Mouse (Mus musculus) C2C12 (cell line): ENCODE results near the gene Etnppl. TPM values are rescaled to one million over a fixed set of nuclear protein-coding genes. Genes with fewer than 3 reads are reported as not detected.

Source experiments
- H3K27me3 ChIP-seq: one replicate; pipeline ENCODE4 v1.6.1; 2011; ENCODE audit not compliant: control insufficient read depth, insufficient read depth, insufficient read length
- H3K36me3 ChIP-seq: one replicate; pipeline ENCODE4 v1.6.1; 2011; ENCODE audit not compliant: control insufficient read depth, insufficient read depth
- H3K4me3 ChIP-seq: one replicate; pipeline ENCODE4 v1.5.1; 2011; ENCODE audit warnings: mild to moderate bottlenecking, control low read depth; ENCODE audit not compliant: poor library complexity, insufficient read depth, severe bottlenecking
- H3K79me2 ChIP-seq: one replicate; pipeline ENCODE4 v1.6.1; 2011; ENCODE audit not compliant: control insufficient read depth, insufficient read depth
- H3K79me3 ChIP-seq: one replicate; pipeline ENCODE4 v1.6.1; 2011; ENCODE audit warnings: low read depth, control low read depth
- H3ac ChIP-seq: one replicate; pipeline ENCODE3; 2011; ENCODE audit warnings: low read depth; ENCODE audit not compliant: control insufficient read depth, insufficient read length
- CEBPB ChIP-seq: IDR thresholded peaks from one replicate; pipeline ENCODE4 v1.6.1; 2011; ENCODE audit warnings: low read depth, mild to moderate bottlenecking, control low read depth, moderate library complexity
- CTCF ChIP-seq: IDR thresholded peaks from one replicate; pipeline ENCODE4 v1.5.1; 2011; ENCODE audit not compliant: control insufficient read depth, insufficient read depth, insufficient read length
- FOSL1 ChIP-seq: IDR thresholded peaks from one replicate; pipeline ENCODE4 v1.8.0; 2011; ENCODE audit warnings: mild to moderate bottlenecking, low read length; ENCODE audit not compliant: poor library complexity, insufficient read depth, severe bottlenecking
- MAX ChIP-seq: IDR thresholded peaks from one replicate; pipeline ENCODE4 v1.6.1; 2011; ENCODE audit warnings: mild to moderate bottlenecking, control low read depth
- MYOD1 ChIP-seq: IDR thresholded peaks from one replicate; pipeline ENCODE4 v1.6.1; 2011; ENCODE audit warnings: low read depth; ENCODE audit not compliant: control insufficient read depth, insufficient read length
- MYOG ChIP-seq: IDR thresholded peaks from one replicate; pipeline ENCODE4 v1.6.1; 2011; ENCODE audit not compliant: control insufficient read depth, insufficient read length; ENCODE audit errors: extremely low read depth
- USF1 ChIP-seq: IDR thresholded peaks from one replicate; pipeline ENCODE4 v1.6.1; 2011; ENCODE audit warnings: low read depth, mild to moderate bottlenecking, control low read depth, moderate library complexity
- long read RNA-seq, 2 experiments: library from polyadenylated mRNA; unstranded; transcript quantifications; one replicate each; pipeline ENCODE4 v2.0.0; 2019 to 2020
- polyA plus RNA-seq: library from polyadenylated mRNA; unstranded; fragments of >200 nt; fragmentation: generic; extraction: Trizol; gene quantifications from one replicate; pipeline ENCODE4 v1.2.1, GENCODE M21; 2012; ENCODE audit warnings: missing spikeins

Gene Etnppl
- polyA plus RNA-seq, result 0.01 TPM
- long read RNA-seq, experiment 1, result 0 reads
- long read RNA-seq, experiment 2, result 0 reads

- Histone ChIP-seq H3K27me3 (peaks cover 4% of the 10 kb centered on the region), H3K79me3 (no peaks in the 10 kb centered on the region), H3ac (no peak within 1 kb of the TSS), H3K79me2 (no peaks in the 10 kb centered on the region), H3K4me3 (no peak within 1 kb of the TSS), H3K36me3 (no peaks in the 10 kb centered on the region)
- TF ChIP-seq USF1 (no peak), FOSL1 (no peak), CTCF (no peak), MYOD1 (no peak), CEBPB (no peak)
Measured at GRCm38 (mm10) chr3:130617439-130617898, at the start of gene Etnppl. TSS of gene Etnppl (plus strand) at chr3:130617448.

DNA sequence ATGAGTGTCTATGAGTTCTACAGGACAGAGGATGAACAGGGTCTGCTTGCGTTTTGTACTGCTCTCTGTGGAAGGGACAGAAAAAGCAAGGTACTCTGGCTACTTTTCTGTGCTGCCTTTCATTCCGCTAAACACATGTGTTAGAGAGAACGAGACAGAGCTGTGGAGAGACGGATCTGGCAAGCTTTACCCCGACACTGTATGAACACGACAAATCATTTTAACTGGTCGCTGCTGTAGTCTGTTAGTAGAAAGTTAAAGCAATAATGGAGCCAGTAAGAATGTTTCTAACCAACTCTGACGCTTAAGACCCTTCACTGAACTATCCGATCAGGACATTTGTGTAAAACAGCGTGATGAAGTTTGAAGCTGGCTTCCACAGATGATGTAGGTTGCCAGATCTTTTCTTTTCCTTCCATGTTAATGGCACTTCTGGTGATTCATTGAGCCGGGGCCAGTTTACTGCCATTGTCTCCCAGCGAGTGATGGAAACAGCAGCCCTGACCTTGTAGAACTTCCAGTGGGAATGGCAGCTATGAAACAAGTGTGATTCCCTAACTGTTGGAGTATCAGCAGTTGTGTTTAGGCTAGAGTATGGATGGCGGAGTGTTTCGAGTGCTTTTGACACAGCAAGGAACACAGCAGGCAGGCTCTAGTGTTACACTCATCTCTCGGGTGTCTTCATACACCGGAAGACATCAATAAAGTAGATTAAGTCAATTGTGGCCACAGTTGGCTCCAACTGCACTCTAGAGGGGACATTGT lies 48.7 kb upstream of the Etnppl start:
- no peaks in the 10 kb centered on the region for H3K79me2 ChIP-seq
- H3K36me3 ChIP-seq, result no peaks in the 10 kb centered on the region
- H3K4me3 ChIP-seq, result no peak overlapping the region
- TF ChIP-seq USF1, result no peak
- TF ChIP-seq CTCF, result no peak
- no peak for TF ChIP-seq MYOD1
- no peak for TF ChIP-seq FOSL1
- no peak for TF ChIP-seq CEBPB
- no peak for TF ChIP-seq MYOG
- no peak for TF ChIP-seq MAX
- no peaks in the 10 kb centered on the region for H3K27me3 ChIP-seq
- no peak overlapping the region for H3ac ChIP-seq
- H3K79me3 ChIP-seq, result no peaks in the 10 kb centered on the region

- Histone ChIP-seq H3K79me2 (no peaks in the 10 kb centered on the region), H3K36me3 (no peaks in the 10 kb centered on the region), H3K79me3 (no peaks in the 10 kb centered on the region), H3ac (no peak overlapping the region), H3K27me3 (no peaks in the 10 kb centered on the region), H3K4me3 (no peak overlapping the region)
- TF ChIP-seq FOSL1 (no peak), MYOG (no peak), USF1 (no peak), CEBPB (no peak), MYOD1 (no peak), CTCF (no peak), MAX (no peak)
Measured at GRCm38 (mm10) chr3:130573243-130573642, 44.0 kb upstream of the Etnppl start.

- TF ChIP-seq CTCF, result no peak
- TF ChIP-seq CEBPB, result no peak
- no peak for TF ChIP-seq FOSL1
- TF ChIP-seq MAX, result no peak
- H3K79me3 ChIP-seq, result no peaks in the 10 kb centered on the region
- no peak overlapping the region for H3K4me3 ChIP-seq
- H3ac ChIP-seq, result no peak overlapping the region
- no peaks in the 10 kb centered on the region for H3K27me3 ChIP-seq
- H3K79me2 ChIP-seq, result no peaks in the 10 kb centered on the region
- H3K36me3 ChIP-seq, result no peaks in the 10 kb centered on the region
Measured at GRCm38 (mm10) chr3:130574652-130575051, 42.6 kb upstream of the Etnppl start.

DNA sequence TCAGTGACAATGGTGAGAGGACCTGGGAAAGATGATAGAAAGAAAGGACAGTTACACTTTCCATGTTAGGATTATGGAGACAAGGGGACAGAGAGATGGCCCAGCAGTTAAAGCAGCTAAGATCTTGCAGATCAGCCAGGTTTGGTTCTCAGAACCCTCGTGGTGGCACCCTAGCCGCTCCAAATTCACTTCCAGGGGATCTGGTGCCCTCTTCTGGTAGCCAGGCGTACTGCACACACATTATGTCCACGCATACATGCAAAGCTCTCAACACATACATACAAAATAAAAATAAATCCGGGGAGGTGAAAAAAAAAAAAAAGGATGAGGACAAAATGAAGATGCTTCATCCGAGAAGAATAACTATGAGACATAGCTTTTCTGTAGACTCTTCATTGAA lies 40.6 kb upstream of the Etnppl start:
- no peaks in the 10 kb centered on the region for H3K27me3 ChIP-seq
- no peaks in the 10 kb centered on the region for H3K79me2 ChIP-seq
- H3K4me3 ChIP-seq, result no peak overlapping the region
- no peak overlapping the region for H3ac ChIP-seq
- H3K36me3 ChIP-seq, result no peaks in the 10 kb centered on the region
- H3K79me3 ChIP-seq, result no peaks in the 10 kb centered on the region
- peak; percentile 9 for TF ChIP-seq CTCF
- TF ChIP-seq MYOG, result no peak

DNA sequence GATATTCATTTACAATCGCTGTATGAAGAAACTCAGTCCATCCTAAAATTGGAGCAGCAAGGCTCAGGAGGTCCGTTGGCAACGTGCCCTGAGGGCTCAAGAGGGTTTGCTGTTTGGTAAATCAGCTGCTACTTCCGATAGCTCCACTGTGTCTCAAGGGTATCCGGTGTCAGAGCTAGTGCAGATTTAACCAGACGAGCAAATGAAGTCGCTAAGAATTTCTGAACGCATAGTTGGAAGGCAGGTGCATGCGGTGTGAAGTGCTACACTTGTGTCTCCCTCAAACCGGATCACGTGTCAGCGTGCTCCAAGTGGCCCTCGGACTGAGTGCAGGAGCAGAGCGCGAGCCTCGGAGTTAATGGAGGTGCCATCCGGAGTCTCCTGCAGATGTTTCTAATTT lies 37.7 kb upstream of the Etnppl start:
- no peaks in the 10 kb centered on the region for H3K79me3 ChIP-seq
- TF ChIP-seq MYOG, result no peak
- TF ChIP-seq MAX, result no peak
- TF ChIP-seq MYOD1, result no peak
- no peak for TF ChIP-seq FOSL1
- no peak for TF ChIP-seq CTCF
- no peak for TF ChIP-seq USF1
- TF ChIP-seq CEBPB, result no peak
- no peak overlapping the region for H3ac ChIP-seq
- no peaks in the 10 kb centered on the region for H3K79me2 ChIP-seq
- H3K36me3 ChIP-seq, result no peaks in the 10 kb centered on the region
- H3K27me3 ChIP-seq, result no peaks in the 10 kb centered on the region
- no peak overlapping the region for H3K4me3 ChIP-seq
